Mouse (Mus musculus) thymus, postnatal 36 days (tissue): ENCODE results near the gene Gba2.
"Not testable (repeated sequence)": the region's sequence is repeated elsewhere in the genome, so short reads cannot be mapped to it uniquely, and the experiment has no call there.

ENCODE experiments used
- DNase-seq, 2 experiments: peaks; one replicate each; pipeline ENCODE4 v3.0.0; 2022; ENCODE audit warnings: mixed read lengths in 2 of 2

Gba2 gene

GRCm38 (mm10) chr4:43578376-43579204 lies at the start of gene Gba2, which contains the start of gene Rgp1:
Gene Gba2 (minus strand): TSS chr4:43578873.
Gene Rgp1 (plus strand): TSS chr4:43578715.
- DNase-seq, result peak; percentile 84 to 86

GRCm38 (mm10) chr4:43620146-43620778 lies 41.6 kb upstream of the Gba2 start:
- no peak for DNase-seq

- DNase-seq, result no peak
Observed at GRCm38 (mm10) chr4:43613060-43613730, 34.5 kb upstream of the Gba2 start.

GRCm38 (mm10) chr4:43612534-43612933 lies 33.9 kb upstream of the Gba2 start:
- DNase-seq, result no peak

GRCm38 (mm10) chr4:43604751-43605685 lies 26.3 kb upstream of the Gba2 start:
- no peak for DNase-seq

GRCm38 (mm10) chr4:43604099-43604498 lies 25.4 kb upstream of the Gba2 start:
- no peak for DNase-seq

GRCm38 (mm10) chr4:43600195-43600934 lies 21.7 kb upstream of the Gba2 start:
- DNase-seq, result no peak

- DNase-seq, result no peak
Observed at GRCm38 (mm10) chr4:43598650-43599380, 20.1 kb upstream of the Gba2 start.

GRCm38 (mm10) chr4:43598200-43598599 lies 19.5 kb upstream of the Gba2 start:
- DNase-seq, result no peak

- not testable (repeated sequence) for DNase-seq
Observed at GRCm38 (mm10) chr4:43596597-43596996, 17.9 kb upstream of the Gba2 start.

GRCm38 (mm10) chr4:43593453-43593852 lies 14.8 kb upstream of the Gba2 start:
- DNase-seq, result no peak

GRCm38 (mm10) chr4:43591961-43592360 lies 13.3 kb upstream of the Gba2 start:
- DNase-seq, result no peak

GRCm38 (mm10) chr4:43591543-43591942 lies 12.9 kb upstream of the Gba2 start:
- no peak for DNase-seq

- no peak for DNase-seq
Observed at GRCm38 (mm10) chr4:43587681-43588080, 9.0 kb upstream of the Gba2 start.

- no peak for DNase-seq
Observed at GRCm38 (mm10) chr4:43586411-43586810, 7.7 kb upstream of the Gba2 start.

GRCm38 (mm10) chr4:43585682-43586081 lies 7.0 kb upstream of the Gba2 start:
- no peak for DNase-seq

GRCm38 (mm10) chr4:43584444-43585416 lies 6.1 kb upstream of the Gba2 start, which contains the start of gene Msmp:
Gene Msmp (minus strand): TSS chr4:43584494.
- DNase-seq, result no peak

- DNase-seq, result no peak
Observed at GRCm38 (mm10) chr4:43583421-43583820, 4.7 kb upstream of the Gba2 start.

- no peak for DNase-seq
Observed at GRCm38 (mm10) chr4:43582241-43582640, 3.6 kb upstream of the Gba2 start.

- no peak for DNase-seq
Observed at GRCm38 (mm10) chr4:43581381-43581780, 2.7 kb upstream of the Gba2 start.
